Mouse (Mus musculus) spleen, adult 2 months (tissue): Measurements from ENCODE around the gene Rnf111.

Source experiments
- CTCF ChIP-seq: fragments of 200-500 bp; IDR thresholded peaks from 2 replicates; pipeline ENCODE4 v1.5.1; 2011; ENCODE audit warnings: mild to moderate bottlenecking, inconsistent platforms; ENCODE audit not compliant: insufficient read depth, insufficient read length, insufficient replicate concordance; ENCODE audit errors: extremely low read depth
- POLR2A ChIP-seq: fragments of 200-500 bp; IDR thresholded peaks from 2 replicates; pipeline ENCODE4 v1.6.1; 2011; ENCODE audit warnings: low read depth, low read length, inconsistent platforms

- no peak for TF ChIP-seq CTCF
- TF ChIP-seq POLR2A, result no peak
Measured at GRCm38 (mm10) chr9:70485840-70486239, 17.7 kb downstream of the Rnf111 start.
